Mouse (Mus musculus) CD4-positive naive resting alpha-beta T cell, adult 76 days (primary cell): ENCODE results near the gene Fam131a. TPM values are rescaled to one million over a fixed set of nuclear protein-coding genes. Genes with fewer than 3 reads are reported as not detected.

Experiments
- total RNA-seq: library from RNA; stranded (reverse); gene quantifications from one replicate; pipeline ENCODE4 v1.2.4, GENCODE M21; 2023

Fam131a gene
- 1.1 TPM for total RNA-seq

DNA sequence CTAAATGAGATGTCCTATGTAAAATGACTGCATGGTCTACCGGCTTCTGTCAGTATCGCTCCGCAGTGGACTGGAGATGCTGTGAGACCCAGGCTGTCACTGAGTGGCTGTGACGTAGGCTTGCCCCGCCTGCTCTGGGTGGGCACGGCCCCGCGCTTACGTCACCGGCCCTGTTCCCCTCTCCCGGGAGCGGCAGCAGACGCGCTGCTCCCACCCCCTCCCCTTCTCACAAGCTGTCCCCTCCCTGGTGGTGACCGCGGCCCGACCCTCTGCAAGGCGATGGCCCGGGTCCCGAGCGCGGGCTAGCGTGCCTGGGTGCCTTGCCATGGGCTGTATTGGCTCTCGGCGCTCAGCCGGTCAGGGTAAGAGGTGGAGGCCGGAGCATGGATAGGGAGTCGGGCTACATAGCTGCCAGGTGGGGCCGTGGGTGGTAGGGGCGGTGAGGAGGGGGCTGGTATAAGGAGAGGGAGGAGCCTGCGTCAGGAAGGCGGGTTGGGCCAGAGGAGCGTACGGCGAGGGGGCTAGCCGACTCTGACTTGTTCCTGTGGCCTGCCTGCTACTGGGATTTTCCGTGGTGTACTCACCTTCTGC is at the start of gene Fam131a:
TSS of gene Fam131a (plus strand) at position 131 of the 591 bp plus-strand sequence.

DNA sequence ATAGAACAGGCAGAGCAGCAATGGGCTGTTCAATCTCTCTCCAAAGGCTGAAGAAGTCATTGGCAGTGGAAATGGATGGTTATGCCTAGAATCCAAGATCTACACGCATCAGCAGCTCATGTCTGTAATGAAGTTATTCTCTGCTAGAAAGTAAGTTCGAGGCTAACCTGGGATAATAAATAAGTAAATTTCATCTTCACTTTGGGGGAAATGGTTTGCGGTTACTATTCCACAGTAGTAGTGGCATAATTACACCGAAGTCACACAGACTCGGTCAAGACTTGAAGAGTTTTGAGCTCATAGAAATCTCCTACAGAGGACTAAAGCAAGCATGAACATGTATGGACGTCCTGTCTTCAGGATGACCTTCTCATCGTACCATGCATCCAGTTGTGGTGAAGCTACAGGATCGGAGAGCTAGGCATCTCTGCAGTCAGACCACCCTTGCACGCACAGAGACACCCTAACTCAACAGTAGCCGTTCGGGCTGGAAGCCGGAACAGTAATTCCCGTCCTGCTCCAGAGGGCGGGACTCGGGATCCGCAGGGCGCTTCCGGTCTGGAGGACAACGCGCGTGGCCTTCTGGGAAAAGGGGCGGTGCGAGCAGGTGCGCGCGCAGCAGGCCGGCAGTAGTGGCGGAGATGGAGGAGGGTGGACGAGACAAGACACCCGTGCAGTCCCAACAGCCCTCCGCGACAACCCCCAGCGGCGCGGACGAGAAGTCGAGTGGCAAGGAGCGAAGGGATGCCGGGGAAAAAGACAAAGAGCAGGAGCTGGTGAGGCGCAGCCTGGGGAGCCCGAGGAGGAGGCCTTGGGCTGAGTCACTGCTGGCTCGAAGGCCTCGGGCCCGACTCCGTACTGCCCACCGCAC is 41.7 kb upstream of the Fam131a start, which contains the start of gene Psmd2:
TSS of gene Psmd2 (plus strand) at position 577 of the 871 bp plus-strand sequence.

DNA sequence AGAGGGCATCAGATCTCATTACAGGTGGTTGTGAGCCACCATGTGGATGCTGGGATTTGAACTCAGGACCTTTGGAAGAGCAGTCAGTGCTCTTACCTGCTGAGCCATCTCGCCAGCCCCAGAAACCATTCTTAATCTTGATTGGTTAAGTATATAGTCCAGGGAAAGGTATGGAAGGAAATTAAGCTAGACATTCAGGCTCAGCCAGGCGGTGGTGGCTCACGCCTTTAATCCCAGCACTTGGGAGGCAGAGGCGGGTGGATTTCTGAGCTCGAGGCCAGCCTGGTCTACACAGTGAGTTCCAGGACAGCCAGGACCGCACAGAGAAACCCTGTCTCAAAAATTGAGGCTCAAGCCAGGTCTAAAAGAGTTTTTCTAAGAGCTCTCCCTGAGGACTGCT is 25.0 kb upstream of the Fam131a start, which contains the start of gene Eif4g1:
TSS of gene Eif4g1 (plus strand) at position 301 of the 400 bp plus-strand sequence.

DNA sequence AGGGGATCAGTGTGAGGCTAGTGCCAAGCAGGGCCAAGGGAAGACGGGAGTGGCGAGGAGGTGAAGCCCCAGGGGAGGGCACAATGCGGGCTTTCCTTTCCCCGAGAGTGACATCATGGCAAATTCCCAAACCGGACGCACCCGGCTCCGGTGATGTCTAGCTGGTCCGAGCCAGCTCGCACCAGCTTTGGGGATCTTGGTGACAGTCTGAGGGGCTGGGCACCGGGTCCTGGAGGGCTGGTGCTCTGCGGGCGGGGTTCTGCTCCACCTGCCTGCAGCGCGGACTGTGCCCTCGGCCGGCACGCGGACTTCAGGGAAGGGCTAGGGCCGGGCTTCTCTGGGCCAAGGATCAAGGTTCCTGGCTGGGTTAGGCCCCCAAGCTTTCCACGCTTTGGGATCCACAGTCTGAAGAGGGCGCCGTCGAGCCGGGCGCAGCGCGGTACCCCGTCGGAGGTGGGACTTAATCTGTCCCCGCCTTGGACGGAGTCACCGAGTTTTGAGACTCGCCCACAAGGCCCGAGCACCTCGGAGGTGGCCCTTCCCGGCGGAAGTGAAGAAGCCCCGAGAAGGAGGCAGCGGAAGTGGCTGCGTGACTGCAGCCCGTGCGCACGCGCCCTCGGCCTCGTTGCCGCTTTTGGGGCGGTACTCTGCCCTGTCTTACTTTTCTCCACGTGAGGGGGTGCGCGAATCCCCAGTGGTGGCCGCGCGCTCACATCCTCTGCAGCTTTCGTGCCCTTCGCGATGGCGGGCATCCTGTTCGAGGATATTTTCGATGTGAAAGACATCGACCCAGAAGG is 24.3 kb downstream of the Fam131a start, which contains the start of the genes Polr2h and Clcn2:
TSS of gene Polr2h (plus strand) at position 485 of the 797 bp plus-strand sequence.
TSS of gene Clcn2 (minus strand) at position 566 of the 797 bp plus-strand sequence.

DNA sequence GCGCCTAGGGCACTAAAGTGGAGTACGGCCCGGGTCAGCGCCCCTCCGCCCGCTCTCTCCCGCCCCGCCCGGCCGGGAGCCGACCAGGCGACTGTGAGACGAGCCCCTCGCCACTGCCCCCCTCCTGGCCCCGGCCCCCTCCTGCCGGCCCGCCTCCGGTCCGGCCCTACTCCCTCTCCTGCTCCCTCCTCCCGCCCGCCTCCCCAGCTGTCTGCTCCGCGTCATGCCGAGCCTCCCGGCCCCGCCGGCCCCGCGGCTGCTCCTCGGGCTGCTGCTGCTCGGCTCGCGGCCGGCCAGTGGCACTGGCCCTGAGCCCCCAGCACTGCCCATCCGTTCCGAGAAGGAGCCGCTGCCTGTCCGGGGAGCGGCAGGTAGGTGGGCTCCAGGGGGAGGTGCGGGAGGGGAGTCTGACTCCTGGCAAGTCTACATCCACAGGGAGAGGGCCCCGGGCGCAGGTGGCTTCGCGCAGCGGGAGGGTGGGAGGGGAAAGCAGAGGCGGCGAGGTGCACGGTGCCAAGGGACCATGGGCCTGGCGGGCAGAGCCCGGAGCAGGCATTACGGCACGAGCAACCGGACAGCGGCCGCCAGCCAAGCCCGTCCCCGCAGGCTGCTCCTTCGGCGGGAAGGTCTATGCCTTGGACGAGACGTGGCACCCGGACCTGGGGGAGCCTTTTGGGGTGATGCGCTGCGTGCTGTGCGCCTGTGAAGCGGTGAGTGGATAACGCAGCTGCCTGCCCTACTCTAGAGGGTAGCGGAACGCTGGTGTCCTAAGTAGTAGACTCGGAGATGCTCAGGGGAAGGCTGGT is 40.1 kb downstream of the Fam131a start, which contains the start of gene Chrd:
TSS of gene Chrd (plus strand) at position 203 of the 806 bp plus-strand sequence.

DNA sequence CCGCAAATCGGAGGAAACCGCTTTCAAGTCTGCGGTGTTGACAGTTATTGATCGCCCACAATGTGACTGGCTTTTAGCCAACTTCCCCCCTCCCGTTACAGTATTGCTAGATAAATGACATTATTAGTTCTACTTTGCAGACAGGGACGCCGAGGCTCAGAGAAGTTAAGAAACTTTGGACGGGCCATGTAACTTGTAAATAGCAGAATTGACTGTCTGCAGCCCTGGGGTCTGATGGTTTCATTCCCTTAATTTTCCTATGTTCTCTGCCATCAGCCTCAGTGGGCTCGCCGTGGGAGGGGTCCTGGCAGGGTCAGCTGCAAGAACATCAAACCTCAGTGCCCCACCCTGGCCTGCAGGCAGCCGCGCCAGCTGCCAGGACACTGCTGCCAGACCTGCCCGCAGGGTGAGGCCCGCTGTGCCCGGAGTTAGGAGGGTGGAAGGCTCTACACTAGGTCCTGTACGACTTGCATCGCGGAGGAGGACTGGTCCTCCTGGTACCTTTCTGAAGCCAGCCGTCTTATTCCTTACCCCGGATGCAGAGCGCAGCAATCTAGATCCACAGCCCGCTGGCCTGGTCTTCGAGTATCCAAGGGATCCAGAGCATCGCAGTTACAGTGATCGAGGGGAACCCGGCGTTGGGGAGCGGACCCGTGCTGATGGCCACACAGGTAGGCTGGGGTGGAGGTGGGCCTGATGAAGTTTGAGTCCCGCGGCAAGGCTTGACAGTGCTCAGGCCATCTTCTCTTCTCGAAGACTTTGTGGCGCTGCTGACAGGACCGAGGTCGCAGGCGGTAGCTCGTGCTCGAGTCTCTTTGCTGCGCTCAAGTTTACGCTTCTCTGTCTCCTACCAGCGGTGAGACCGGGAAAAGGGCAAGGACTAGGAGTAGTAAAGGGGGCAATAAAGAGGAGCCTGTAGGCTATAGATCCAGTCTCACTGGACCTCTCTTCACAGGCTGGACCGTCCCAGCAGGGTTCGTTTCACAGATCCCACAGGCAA is 41.0 kb downstream of the Fam131a start, which contains the start of gene Thpo:
TSS of gene Thpo (minus strand) at position 781 of the 1,000 bp plus-strand sequence.

Other genes with a start within 250 kb of the Fam131a start
- gene Eif2b5, start 194.4 kb upstream of the Fam131a start, total RNA-seq, result 42.3 TPM
- gene Dvl3, start 176.3 kb upstream of the Fam131a start, total RNA-seq, result 33.0 TPM
- gene Ap2m1, start 157.8 kb upstream of the Fam131a start, total RNA-seq, result 157 TPM
- 106 TPM for gene Abcf3, start 144.7 kb upstream of the Fam131a start, total RNA-seq
- gene Vwa5b2, start 103.8 kb upstream of the Fam131a start, total RNA-seq, result not detected
- gene Eef1akmt4, start 81.6 kb upstream of the Fam131a start, total RNA-seq, result 3.8 TPM
- not detected for gene Gm49333, start 81.6 kb upstream of the Fam131a start, total RNA-seq
- 9.2 TPM for gene Alg3, start 81.5 kb upstream of the Fam131a start, total RNA-seq
- 0.44 TPM for gene Camk2n2, start 72.0 kb upstream of the Fam131a start, total RNA-seq
- not detected for gene Ece2, start 63.4 kb upstream of the Fam131a start, total RNA-seq
- gene Psmd2, start 41.6 kb upstream of the Fam131a start, total RNA-seq, result 108 TPM
- 295 TPM for gene Eif4g1, start 24.9 kb upstream of the Fam131a start, total RNA-seq
- gene Polr2h, start 24.4 kb downstream of the Fam131a start, total RNA-seq, result 20.8 TPM
- 5.5 TPM for gene Clcn2, start 24.5 kb downstream of the Fam131a start, total RNA-seq
- not detected for gene Chrd, start 39.9 kb downstream of the Fam131a start, total RNA-seq
- not detected for gene Thpo, start 41.3 kb downstream of the Fam131a start, total RNA-seq